Mouse (Mus musculus) neutrophil, adult 5-6 weeks (primary cell): ENCODE data around the gene Fank1. TPM values are rescaled to one million over a fixed set of nuclear protein-coding genes. Genes with fewer than 3 reads are reported as not detected.

Source experiments
- ATAC-seq: fragments of 151-379, 151-347 bp; 2 replicates; pipeline ENCODE4 v1.8.0; 2017; ENCODE audit warnings: mild to moderate bottlenecking, moderate TSS enrichment; ENCODE audit not compliant: insufficient number of reproducible peaks, poor library complexity, low FRiP score, severe bottlenecking; ENCODE audit errors: extremely low read depth
- total RNA-seq: library from RNA; stranded (forward); fragments of 200-1000 nt; gene quantifications from 2 replicates; pipeline ENCODE4 v1.2.3, GENCODE M21; 2017

Gene Fank1
- total RNA-seq, 1 experiment from 2014 or later, result not detected

DNA sequence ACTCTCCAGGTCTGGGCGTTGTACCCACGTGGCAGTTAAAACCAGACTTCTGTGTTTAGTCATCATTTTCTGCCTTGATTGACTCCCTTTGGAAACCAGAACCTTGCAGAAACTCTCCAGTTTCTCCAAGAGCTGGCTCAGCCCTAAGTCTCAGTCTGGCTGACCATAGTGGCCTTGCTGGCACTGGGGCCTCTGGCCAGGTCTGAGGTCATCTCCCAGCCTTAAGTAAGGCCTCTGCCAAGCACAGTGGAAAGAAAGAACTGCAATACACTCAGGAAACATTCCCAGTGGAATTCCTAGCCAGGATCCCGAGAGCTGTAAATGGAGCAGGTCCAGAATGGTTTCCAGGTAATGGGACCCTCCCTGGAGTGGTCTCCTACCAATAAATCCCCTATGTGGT is 152.3 kb downstream of the Fank1 start:
- no peak for ATAC-seq

Other genes with a start within 250 kb of the Fank1 start
- not detected in 2 replicates for gene Tex36, start 174.7 kb upstream of the Fank1 start, total RNA-seq
- 58.2 and 71.7 TPM in 2 replicates for gene Edrf1, start 139.3 kb upstream of the Fank1 start, total RNA-seq
- not detected in 2 replicates for gene Mmp21, start 96.8 kb upstream of the Fank1 start, total RNA-seq
- gene Bccip, start 67.5 kb upstream of the Fank1 start, total RNA-seq, result 69.9 and 75.0 TPM in 2 replicates
- 12.3 and 15.7 TPM in 2 replicates for gene Uros, start 66.8 kb upstream of the Fank1 start, total RNA-seq
- 18.4 and 19.2 TPM in 2 replicates for gene Dhx32, start 5.9 kb downstream of the Fank1 start, total RNA-seq